Mouse (Mus musculus): ENCODE results near the gene Ms4a3.

- no peak for TF ChIP-seq CTCF (IDR thresholded peaks at IDR 0.05; ENCODE audit: low read depth, low read length)
- no peak for TF ChIP-seq GATA2 (IDR thresholded peaks at IDR 0.05; ENCODE audit: borderline replicate concordance, low read depth, low read length)
- no peak for TF ChIP-seq GATA1 (IDR thresholded peaks at IDR 0.05; ENCODE audit: borderline replicate concordance, low read length)
Measured at GRCm38 (mm10) chr19:11634330-11634729, 6.3 kb downstream of the Ms4a3 start.

Measured in G1E (cell line).